Mouse (Mus musculus): ENCODE measurements around the gene Nudt17.
A peak's percentile ranks its signal among the peaks of the same experiment; 100 is the strongest.
"Not testable (repeated sequence)": the region's sequence is repeated elsewhere in the genome, so short reads cannot be mapped to it uniquely, and the experiment has no call there.

The Nudt17 gene

DNA sequence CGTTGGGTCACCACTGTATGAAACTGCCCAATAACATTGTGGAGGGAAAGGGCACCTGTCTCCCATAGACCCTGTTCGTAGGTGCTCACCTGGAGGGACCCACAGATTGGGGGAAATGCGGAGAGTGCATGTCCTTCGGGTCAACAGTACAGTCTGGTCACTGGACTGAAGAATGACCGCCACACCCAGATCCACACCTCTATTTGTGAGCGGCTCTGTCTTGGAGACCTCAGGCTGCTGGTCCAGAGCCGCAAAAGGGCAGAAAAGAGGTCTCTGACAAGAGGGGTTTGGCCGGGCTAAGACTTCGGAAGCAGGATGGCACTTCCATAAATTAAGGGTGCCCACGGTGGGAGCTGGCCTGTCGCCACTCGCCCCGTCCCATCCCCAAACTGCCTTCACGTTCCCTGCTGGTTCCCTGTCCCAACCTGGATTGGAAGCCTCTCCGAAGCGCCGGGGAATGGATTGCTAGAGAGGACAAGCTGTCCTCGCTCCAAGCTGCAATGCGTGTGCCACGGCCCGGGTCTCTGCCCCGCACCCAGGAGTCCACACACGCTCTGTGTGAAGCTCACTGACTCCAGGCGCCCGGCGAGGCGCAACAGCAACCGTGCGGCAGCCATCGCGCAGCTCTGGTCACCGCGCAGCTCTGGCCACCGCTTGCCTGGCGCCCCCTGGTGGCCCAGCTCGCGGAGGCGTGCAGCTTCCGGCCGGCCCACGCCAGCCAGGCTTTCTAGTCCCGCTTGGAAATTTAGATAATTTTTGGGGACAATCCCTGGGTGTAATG, at the start of gene Nudt17:
Nudt17 (minus strand) TSS at position 660 of the 781 bp plus-strand sequence.
- peak; percentile 78 to 85 for DNase-seq (ENCODE audit: low spot score in 2 of 2)

- no peak for DNase-seq (ENCODE audit: low spot score in 2 of 2)
Measured at GRCm38 (mm10) chr3:96757691-96758090, 49.3 kb upstream of the Nudt17 start.

DNA sequence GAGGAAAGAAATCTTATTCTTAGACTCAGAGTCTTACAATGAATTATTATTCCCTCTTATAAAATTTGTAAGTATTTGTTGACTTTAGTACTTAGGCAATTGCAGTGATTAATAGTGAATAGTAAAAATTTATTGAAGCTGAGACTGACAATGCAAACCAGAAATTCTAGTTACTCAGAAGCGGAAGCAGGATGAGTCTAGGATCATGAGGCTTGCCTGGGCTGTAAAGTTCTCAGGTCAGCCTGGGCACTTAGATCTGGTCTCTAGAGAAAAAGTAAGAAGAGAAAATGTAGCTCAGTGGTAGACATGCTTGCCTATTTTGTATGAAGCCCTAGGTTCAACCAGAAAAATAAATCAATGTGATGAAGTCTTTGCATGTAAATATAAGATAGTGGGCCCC, 47.6 kb upstream of the Nudt17 start:
- DNase-seq (ENCODE audit: low spot score in 2 of 2) = no peak

- no peak for DNase-seq (ENCODE audit: low spot score in 2 of 2)
Measured at GRCm38 (mm10) chr3:96746829-96747228, 38.5 kb upstream of the Nudt17 start.

- DNase-seq (ENCODE audit: low spot score in 2 of 2) = no peak
Measured at GRCm38 (mm10) chr3:96744348-96744747, 36.0 kb upstream of the Nudt17 start.

DNA sequence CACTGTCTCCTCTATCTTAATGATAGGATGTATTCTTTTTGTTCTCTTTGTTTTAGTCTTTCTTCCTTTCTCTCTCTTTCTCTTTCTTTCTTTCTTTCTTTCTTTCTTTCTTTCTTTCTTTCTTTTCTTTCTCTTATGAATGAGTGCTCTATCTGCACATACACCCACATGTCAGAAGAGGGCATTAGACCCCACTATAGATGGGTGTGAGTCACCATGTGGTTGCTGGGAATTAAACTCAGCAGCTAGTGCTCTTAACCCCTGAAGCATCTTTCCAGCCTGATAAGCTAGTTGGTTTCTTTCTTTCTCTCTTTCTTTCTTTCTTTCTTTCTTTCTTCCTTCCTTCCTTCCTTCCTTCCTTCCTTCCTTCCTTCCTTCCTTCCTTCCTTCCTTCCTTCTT, 31.9 kb upstream of the Nudt17 start:
- not testable (repeated sequence) for DNase-seq (ENCODE audit: low spot score in 2 of 2)

DNA sequence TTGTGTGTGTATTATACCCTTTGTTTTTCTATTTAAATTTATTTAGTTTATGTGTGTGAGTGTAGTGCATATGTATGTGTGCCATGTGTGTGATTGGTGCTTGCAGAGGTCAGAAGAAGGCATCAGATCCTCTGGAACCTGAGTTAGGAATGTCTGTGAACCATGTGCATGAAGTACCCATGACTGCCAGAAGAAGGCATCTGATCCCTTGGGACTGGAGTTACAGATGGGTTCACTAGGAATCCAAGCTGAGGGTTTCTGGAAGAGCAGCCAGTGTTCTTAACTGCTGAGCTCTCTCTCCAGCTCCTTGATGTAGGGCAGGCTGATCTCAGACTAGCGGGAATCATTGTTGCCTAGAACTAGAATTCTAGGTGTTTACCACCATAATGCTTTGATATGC, 29.6 kb upstream of the Nudt17 start:
- DNase-seq (ENCODE audit: low spot score in 2 of 2) = no peak

GRCm38 (mm10) chr3:96737013-96737740, 28.8 kb upstream of the Nudt17 start:
- DNase-seq (ENCODE audit: low spot score in 2 of 2) = no peak

- DNase-seq (ENCODE audit: low spot score in 2 of 2) = no peak
Measured at GRCm38 (mm10) chr3:96735200-96735599, 26.8 kb upstream of the Nudt17 start.

- DNase-seq (ENCODE audit: low spot score in 2 of 2) = no peak
Measured at GRCm38 (mm10) chr3:96733984-96734383, 25.6 kb upstream of the Nudt17 start.

- DNase-seq (ENCODE audit: low spot score in 2 of 2) = no peak
Measured at GRCm38 (mm10) chr3:96730785-96731184, 22.4 kb upstream of the Nudt17 start.

DNA sequence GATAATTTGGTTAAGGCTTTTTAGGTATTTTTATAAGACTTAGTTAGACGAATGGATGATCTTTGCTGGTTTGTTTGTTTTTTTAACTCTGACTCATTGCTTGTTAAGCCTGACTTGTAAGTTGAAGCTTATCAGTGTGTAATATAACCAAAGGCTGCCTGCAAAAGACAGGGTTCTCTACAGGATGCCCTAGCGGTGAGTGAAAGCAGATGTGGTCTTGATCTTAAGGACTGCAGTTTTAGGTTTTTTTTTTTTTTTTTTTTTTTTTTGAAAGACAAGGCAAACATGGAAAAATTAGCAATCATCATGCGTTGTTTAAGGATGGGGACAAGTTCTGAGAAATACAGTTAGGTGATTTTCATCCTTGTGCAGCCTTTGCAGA, 21.0 kb upstream of the Nudt17 start:
- no peak for DNase-seq (ENCODE audit: low spot score in 2 of 2)

GRCm38 (mm10) chr3:96728634-96729402, 20.5 kb upstream of the Nudt17 start:
- no peak for DNase-seq (ENCODE audit: low spot score in 2 of 2)

- no peak for DNase-seq (ENCODE audit: low spot score in 2 of 2)
Measured at GRCm38 (mm10) chr3:96727828-96728633, 19.7 kb upstream of the Nudt17 start.

DNA sequence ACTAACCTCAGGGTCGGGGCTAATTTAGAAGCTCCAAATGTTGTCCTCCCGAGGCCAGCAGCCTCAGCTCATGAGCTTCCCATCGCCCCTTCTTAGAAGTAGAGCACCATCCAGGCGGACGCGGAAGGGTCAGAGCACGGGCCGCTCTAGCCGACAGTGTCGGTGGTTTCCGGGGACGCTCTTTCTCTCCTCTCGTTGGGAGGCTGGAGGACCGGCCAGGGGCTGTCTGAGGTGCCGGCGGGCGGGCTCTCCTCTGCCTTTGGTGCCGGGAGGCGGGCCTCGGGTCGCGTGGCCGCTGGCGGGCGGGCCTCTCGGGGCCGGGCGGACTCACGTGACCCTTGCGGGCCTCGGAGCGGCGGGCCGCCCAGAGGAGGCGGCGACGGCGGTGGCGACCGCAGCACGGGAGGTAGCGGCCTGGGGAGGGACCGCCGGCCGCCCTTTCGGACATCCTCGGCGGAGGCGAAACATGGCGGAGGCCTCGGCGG, 19.0 kb upstream of the Nudt17 start, which contains the start of the genes Polr3c and Rnf115:
Polr3c (minus strand) TSS at position 286 of the 485 bp plus-strand sequence.
Rnf115 (plus strand) TSS at position 322 of the 485 bp plus-strand sequence.
- DNase-seq (ENCODE audit: low spot score in 2 of 2) = peak; percentile 96

DNA sequence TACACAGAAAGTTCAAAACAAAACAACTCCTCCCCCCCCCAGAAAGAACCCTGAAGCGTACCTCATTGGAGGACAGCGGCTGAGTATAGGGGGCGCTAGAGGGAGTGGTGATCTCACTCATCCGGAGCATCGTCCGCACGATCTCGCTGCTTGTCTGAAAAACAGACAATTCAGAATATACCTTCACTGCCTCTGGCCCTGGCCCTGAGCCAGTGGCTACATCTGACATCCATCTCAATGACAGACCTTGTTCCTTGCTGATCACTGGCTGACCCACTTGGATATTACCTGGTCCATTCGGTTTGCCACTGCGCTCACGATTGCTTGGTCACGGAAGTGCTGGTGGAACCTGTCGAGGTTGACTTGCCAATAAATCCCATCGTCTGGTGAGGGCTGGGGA, 10.8 kb upstream of the Nudt17 start:
- DNase-seq (ENCODE audit: low spot score in 2 of 2) = peak in 1 of 2 experiments; percentile 61

GRCm38 (mm10) chr3:96715854-96716253, 7.5 kb upstream of the Nudt17 start:
- DNase-seq (ENCODE audit: low spot score in 2 of 2) = no peak

GRCm38 (mm10) chr3:96714286-96714685, 5.9 kb upstream of the Nudt17 start:
- DNase-seq (ENCODE audit: low spot score in 2 of 2) = no peak

GRCm38 (mm10) chr3:96708684-96709064, 312 bp upstream of the Nudt17 start:
- no peak for DNase-seq (ENCODE audit: low spot score in 2 of 2)

DNA sequence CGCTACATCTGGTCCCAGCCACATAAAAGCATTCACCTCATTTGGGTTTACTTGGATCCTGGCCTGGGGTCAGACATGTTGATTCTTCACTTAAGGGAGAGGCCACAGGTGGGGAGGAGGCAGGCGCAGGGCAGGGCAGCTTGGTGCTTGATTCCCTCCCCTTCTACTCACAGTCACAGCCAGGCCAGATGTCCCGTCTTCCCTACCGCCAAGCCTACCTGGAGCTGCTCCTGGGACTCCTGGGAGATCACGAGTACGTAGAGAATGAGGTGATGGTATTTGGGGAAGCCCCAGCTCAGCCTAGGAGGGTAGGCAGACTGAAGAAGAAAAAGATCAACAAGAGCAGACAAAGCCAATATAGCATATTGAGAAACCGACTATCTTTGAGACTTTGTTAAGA, 1.4 kb downstream of the Nudt17 start:
- no peak for DNase-seq (ENCODE audit: low spot score in 2 of 2)

DNA sequence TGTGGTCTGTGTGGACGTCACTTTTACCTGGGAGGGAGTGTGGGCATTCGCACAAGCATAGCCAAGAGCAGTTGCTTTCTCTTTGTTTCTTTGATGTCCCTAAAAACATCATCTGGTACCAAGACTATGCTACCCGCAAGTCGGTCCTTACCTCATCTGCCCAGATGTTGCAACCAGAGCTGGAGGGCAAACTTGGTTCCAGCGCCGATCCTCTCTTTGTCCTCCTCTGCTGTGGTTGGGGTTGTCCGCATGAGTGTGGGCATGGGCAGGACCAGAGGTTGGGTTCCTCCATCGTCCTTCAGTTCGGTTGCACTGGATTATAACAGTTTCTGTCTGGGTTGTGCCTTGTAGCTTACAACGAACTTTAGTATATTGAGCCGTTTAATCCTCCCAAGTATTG, 2.1 kb downstream of the Nudt17 start:
- no peak for DNase-seq (ENCODE audit: low spot score in 2 of 2)
